Mouse (Mus musculus): Measurements from ENCODE around the gene Kpna4.

DNA sequence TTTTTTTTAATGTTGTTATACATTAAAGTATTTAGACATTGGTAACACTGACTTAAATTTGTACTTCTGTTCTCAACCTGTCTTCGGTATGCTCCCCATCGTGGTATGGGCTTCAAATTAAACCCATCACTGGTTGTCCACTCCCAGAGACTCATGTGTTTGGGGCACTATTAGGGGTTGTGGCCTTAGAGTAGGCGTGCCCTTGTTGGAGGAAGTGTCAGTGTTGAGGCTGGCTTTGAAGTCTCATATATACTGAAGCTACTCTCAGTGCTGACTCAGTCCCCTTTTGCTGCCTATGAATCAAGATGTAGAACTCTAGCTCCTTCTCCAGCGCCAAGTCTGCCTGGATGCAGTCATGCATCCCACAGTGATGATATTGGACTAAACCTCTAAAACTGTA, 66.2 kb downstream of the Kpna4 start:
- TF ChIP-seq GATA1 (IDR thresholded peaks at IDR 0.05; ENCODE audit: borderline replicate concordance, low read length) (no peak), FLI1 (IDR thresholded peaks at IDR 0.05; ENCODE audit: low read length) (no peak)

Data from megakaryocyte, embryonic 14.5 days (primary cell).